Mouse (Mus musculus) thymus, adult 2 months (tissue): Measurements from ENCODE around the gene Itpkb.

Experiments
- CTCF ChIP-seq: fragments of 200-500 bp; IDR thresholded peaks from 2 replicates; pipeline ENCODE4 v1.5.1; 2012; ENCODE audit warnings: mild to moderate bottlenecking, control low read depth, low read length, moderate library complexity, borderline replicate concordance; ENCODE audit not compliant: control insufficient read depth, poor library complexity, insufficient read depth; ENCODE audit errors: extremely low read depth
- POLR2A ChIP-seq: fragments of 200-500 bp; IDR thresholded peaks from 2 replicates; pipeline ENCODE4 v1.6.1; 2012; ENCODE audit warnings: mild to moderate bottlenecking, low read length, control low read depth, moderate library complexity; ENCODE audit not compliant: control insufficient read depth, poor library complexity, insufficient read depth; ENCODE audit errors: extremely low read depth

GRCm38 (mm10) chr1:180426405-180426804 lies 96.1 kb downstream of the Itpkb start:
- TF ChIP-seq CTCF (no peak), POLR2A (no peak)
